Mouse (Mus musculus): ENCODE measurements around the gene Gm10309.
"Not testable (repeated sequence)": the region's sequence is repeated elsewhere in the genome, so short reads cannot be mapped to it uniquely, and the experiment has no call there.

Gm10309 gene

GRCm38 (mm10) chr17:86514974-86515620, 10.1 kb upstream of the Gm10309 start:
- DNase-seq (ENCODE audit: low read depth, low spot score): no peak

- no peak for DNase-seq (ENCODE audit: low read depth, low spot score)
Observed at GRCm38 (mm10) chr17:86509871-86510270, 4.8 kb upstream of the Gm10309 start.

- no peak for DNase-seq (ENCODE audit: low read depth, low spot score)
Observed at GRCm38 (mm10) chr17:86508212-86508490, 3.1 kb upstream of the Gm10309 start.

- DNase-seq (ENCODE audit: low read depth, low spot score): no peak
Observed at GRCm38 (mm10) chr17:86507342-86508211, 2.5 kb upstream of the Gm10309 start.

GRCm38 (mm10) chr17:86506881-86507280, 1.8 kb upstream of the Gm10309 start:
- no peak for DNase-seq (ENCODE audit: low read depth, low spot score)

GRCm38 (mm10) chr17:86503208-86503897, 1.7 kb downstream of the Gm10309 start:
- no peak for DNase-seq (ENCODE audit: low read depth, low spot score)

- no peak for DNase-seq (ENCODE audit: low read depth, low spot score)
Observed at GRCm38 (mm10) chr17:86501393-86501792, 3.6 kb downstream of the Gm10309 start.

- DNase-seq (ENCODE audit: low read depth, low spot score): no peak
Observed at GRCm38 (mm10) chr17:86499359-86500045, 5.5 kb downstream of the Gm10309 start.

GRCm38 (mm10) chr17:86497302-86497701, 7.7 kb downstream of the Gm10309 start:
- DNase-seq (ENCODE audit: low read depth, low spot score): no peak

GRCm38 (mm10) chr17:86496123-86496771, 8.8 kb downstream of the Gm10309 start:
- DNase-seq (ENCODE audit: low read depth, low spot score): peak; percentile 81

GRCm38 (mm10) chr17:86494895-86495294, 10.1 kb downstream of the Gm10309 start:
- no peak for DNase-seq (ENCODE audit: low read depth, low spot score)

- DNase-seq (ENCODE audit: low read depth, low spot score): no peak
Observed at GRCm38 (mm10) chr17:86494494-86494893, 10.5 kb downstream of the Gm10309 start.

- no peak for DNase-seq (ENCODE audit: low read depth, low spot score)
Observed at GRCm38 (mm10) chr17:86493891-86494420, 11.1 kb downstream of the Gm10309 start.

GRCm38 (mm10) chr17:86492376-86492775, 12.7 kb downstream of the Gm10309 start:
- DNase-seq (ENCODE audit: low read depth, low spot score): no peak

- no peak for DNase-seq (ENCODE audit: low read depth, low spot score)
Observed at GRCm38 (mm10) chr17:86489827-86490226, 15.2 kb downstream of the Gm10309 start.

- no peak for DNase-seq (ENCODE audit: low read depth, low spot score)
Observed at GRCm38 (mm10) chr17:86487450-86487849, 17.6 kb downstream of the Gm10309 start.

- DNase-seq (ENCODE audit: low read depth, low spot score): no peak
Observed at GRCm38 (mm10) chr17:86486657-86487056, 18.4 kb downstream of the Gm10309 start.

- DNase-seq (ENCODE audit: low read depth, low spot score): peak; percentile 69
Observed at GRCm38 (mm10) chr17:86484087-86484737, 20.8 kb downstream of the Gm10309 start.

GRCm38 (mm10) chr17:86482675-86483074, 22.4 kb downstream of the Gm10309 start:
- DNase-seq (ENCODE audit: low read depth, low spot score): no peak

GRCm38 (mm10) chr17:86479406-86479805, 25.6 kb downstream of the Gm10309 start:
- no peak for DNase-seq (ENCODE audit: low read depth, low spot score)

GRCm38 (mm10) chr17:86477401-86477800, 27.6 kb downstream of the Gm10309 start:
- not testable (repeated sequence) for DNase-seq (ENCODE audit: low read depth, low spot score)

Data from R1 (cell line).